Mouse (Mus musculus) liver, adult 2 months (tissue): ENCODE results near the gene Rcl1.

Experiments used
- CTCF ChIP-seq: fragments of 200-500 bp; IDR thresholded peaks from 2 replicates; pipeline ENCODE4 v1.5.1; 2011; ENCODE audit warnings: low read depth, low read length, control low read depth
- POLR2A ChIP-seq: fragments of 200-500 bp; IDR thresholded peaks from 2 replicates; pipeline ENCODE4 v1.6.1; 2011; ENCODE audit warnings: low read length, control low read depth; ENCODE audit not compliant: insufficient read depth; ENCODE audit errors: extremely low read depth

GRCm38 (mm10) chr19:29135172-29135736, 34.1 kb downstream of the Rcl1 start:
- TF ChIP-seq POLR2A: no peak
- TF ChIP-seq CTCF: no peak
